Mouse (Mus musculus) lung, adult 2 months (tissue): Measurements from ENCODE around the gene Tmem181a.
"Not testable (repeated sequence)": the region's sequence is repeated elsewhere in the genome, so short reads cannot be mapped to it uniquely, and the experiment has no call there.

Experiments used
- CTCF ChIP-seq: fragments of 200-500 bp; IDR thresholded peaks from 2 replicates; pipeline ENCODE4 v1.5.1; 2011; ENCODE audit warnings: mild to moderate bottlenecking, low read length, control low read depth; ENCODE audit not compliant: insufficient read depth
- POLR2A ChIP-seq: fragments of 200-500 bp; IDR thresholded peaks from 2 replicates; pipeline ENCODE4 v1.6.1; 2011; ENCODE audit warnings: low read depth, mild to moderate bottlenecking, control low read depth, low read length, borderline replicate concordance; ENCODE audit errors: extremely low read depth

- TF ChIP-seq CTCF, POLR2A: not testable (repeated sequence)
Measured at GRCm38 (mm10) chr17:6293882-6294281, 37.2 kb downstream of the Tmem181a start.
